Mouse (Mus musculus) thymus, postnatal 25 days (tissue): ENCODE measurements around the gene Zmym4.
A peak's percentile ranks its signal among the peaks of the same experiment; 100 is the strongest.

Experiments
- DNase-seq: peaks from one replicate; pipeline ENCODE4 v3.0.0; 2022

Gene Zmym4

GRCm38 (mm10) chr4:126942846-126943245 is 25.1 kb downstream of the Zmym4 start:
- DNase-seq: no peak

GRCm38 (mm10) chr4:126927701-126928100 is 40.2 kb downstream of the Zmym4 start:
- no peak for DNase-seq

- no peak for DNase-seq
Observed at GRCm38 (mm10) chr4:126889879-126890278, 78.1 kb downstream of the Zmym4 start.

- no peak for DNase-seq
Observed at GRCm38 (mm10) chr4:126885953-126886352, 82.0 kb downstream of the Zmym4 start.

- DNase-seq: no peak
Observed at GRCm38 (mm10) chr4:126883602-126884001, 84.3 kb downstream of the Zmym4 start.

- no peak for DNase-seq
Observed at GRCm38 (mm10) chr4:126879560-126880275, 88.2 kb downstream of the Zmym4 start.

GRCm38 (mm10) chr4:126872717-126873116 is 95.2 kb downstream of the Zmym4 start:
- no peak for DNase-seq

GRCm38 (mm10) chr4:126868699-126869098 is 99.2 kb downstream of the Zmym4 start:
- DNase-seq: no peak

GRCm38 (mm10) chr4:126861514-126862266 is 106.2 kb downstream of the Zmym4 start:
- DNase-seq: no peak

GRCm38 (mm10) chr4:126860268-126860986 is 107.5 kb downstream of the Zmym4 start:
- no peak for DNase-seq

- no peak for DNase-seq
Observed at GRCm38 (mm10) chr4:126852971-126853370, 115.0 kb downstream of the Zmym4 start.

- DNase-seq: no peak
Observed at GRCm38 (mm10) chr4:126850778-126851080, 117.2 kb downstream of the Zmym4 start.

GRCm38 (mm10) chr4:126850019-126850777 is 117.7 kb downstream of the Zmym4 start:
- DNase-seq: peak; percentile 36

GRCm38 (mm10) chr4:126846971-126847370 is 121.0 kb downstream of the Zmym4 start:
- no peak for DNase-seq

- no peak for DNase-seq
Observed at GRCm38 (mm10) chr4:126845664-126846063, 122.3 kb downstream of the Zmym4 start.

- DNase-seq: no peak
Observed at GRCm38 (mm10) chr4:126842911-126843310, 125.0 kb downstream of the Zmym4 start.

GRCm38 (mm10) chr4:126840996-126841560 is 126.9 kb downstream of the Zmym4 start:
- DNase-seq: no peak

GRCm38 (mm10) chr4:126839873-126840272 is 128.1 kb downstream of the Zmym4 start:
- DNase-seq: peak; percentile 80

GRCm38 (mm10) chr4:126838799-126839198 is 129.1 kb downstream of the Zmym4 start:
- no peak for DNase-seq

GRCm38 (mm10) chr4:126831122-126831521 is 136.8 kb downstream of the Zmym4 start:
- no peak for DNase-seq

GRCm38 (mm10) chr4:126823917-126824316 is 144.0 kb downstream of the Zmym4 start:
- DNase-seq: no peak
